Mouse (Mus musculus) gastrocnemius, postnatal 25 days (tissue): ENCODE results near the gene Cenpo. TPM values are rescaled to one million over a fixed set of nuclear protein-coding genes. Genes with fewer than 3 reads are reported as not detected.

ENCODE experiments used
- total RNA-seq, 2 experiments: library from RNA; stranded (reverse); gene quantifications; 1 replicate in 1 of 2; 2 replicates in 1 of 2; pipeline ENCODE4 v1.2.3; 2021

Gene Cenpo
- total RNA-seq, 2 experiments from 2014 or later: 1.5 to 1.8 TPM

Other genes with a start within 250 kb of the Cenpo start
- 1 to 10 TPM; 3.1 to 6.0 TPM for gene Efr3b, start 195.4 kb downstream of the Cenpo start, total RNA-seq
- 10 to 100 TPM; 27.0 to 35.2 TPM for gene Dnajc27, start 151.7 kb downstream of the Cenpo start, total RNA-seq
- gene Adcy3, start 101.2 kb downstream of the Cenpo start, total RNA-seq: 1 to 10 TPM; 1.8 to 2.4 TPM
- gene Ptrhd1, start 267 bp downstream of the Cenpo start, total RNA-seq: 1 to 10 TPM; 4.0 to 4.5 TPM
- 10 to 100 TPM; 21.5 to 23.8 TPM for gene Ncoa1, start 242.9 kb upstream of the Cenpo start, total RNA-seq